Mouse (Mus musculus) olfactory bulb, adult 2 months (tissue): Measurements from ENCODE around the gene Prkn.

Experiments used
- CTCF ChIP-seq: fragments of 200-500 bp; IDR thresholded peaks from 2 replicates; pipeline ENCODE4 v1.5.1; 2012; ENCODE audit warnings: low read depth, mild to moderate bottlenecking, low read length, moderate library complexity; ENCODE audit not compliant: insufficient read depth
- POLR2A ChIP-seq: fragments of 200-500 bp; IDR thresholded peaks from 2 replicates; pipeline ENCODE4 v1.6.1; 2012; ENCODE audit warnings: mild to moderate bottlenecking, low read depth, low read length, moderate library complexity; ENCODE audit not compliant: insufficient read depth

- no peak for TF ChIP-seq CTCF
- TF ChIP-seq POLR2A, result no peak
Observed at GRCm38 (mm10) chr17:10901686-10902228, 61.6 kb downstream of the Prkn start.
